Mouse (Mus musculus): Measurements from ENCODE around the gene Tsen54. TPM values are rescaled to one million over a fixed set of nuclear protein-coding genes. Genes with fewer than 3 reads are reported as not detected.

The Tsen54 gene
- total RNA-seq, 2 experiments from 2014 or later: 10.3 to 11.1 TPM

GRCm38 (mm10) chr11:115803072-115803709, 11.3 kb upstream of the Tsen54 start:
- no peak for DNase-seq

DNA sequence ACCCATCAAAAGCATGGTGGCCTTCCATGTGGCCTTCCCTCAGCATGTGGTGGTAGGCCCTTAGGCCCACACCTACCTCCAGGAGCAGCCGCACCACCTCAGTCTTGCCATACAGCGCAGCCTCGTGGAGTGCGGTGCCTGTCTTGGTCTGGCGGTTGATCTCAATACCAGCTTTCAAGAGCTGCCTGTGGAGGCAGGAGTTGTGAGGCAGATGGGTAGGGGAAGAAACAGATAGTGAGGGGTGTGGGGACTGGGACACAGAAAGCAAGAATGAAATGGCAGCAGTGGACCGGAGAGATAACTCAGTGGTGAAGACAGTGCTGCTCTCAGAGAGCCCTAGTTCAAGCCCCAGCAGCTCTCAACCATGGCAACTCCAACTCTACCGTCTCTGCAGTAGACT, 9.5 kb upstream of the Tsen54 start:
- DNase-seq: no peak

GRCm38 (mm10) chr11:115806154-115806553, 8.4 kb upstream of the Tsen54 start:
- DNase-seq: no peak

DNA sequence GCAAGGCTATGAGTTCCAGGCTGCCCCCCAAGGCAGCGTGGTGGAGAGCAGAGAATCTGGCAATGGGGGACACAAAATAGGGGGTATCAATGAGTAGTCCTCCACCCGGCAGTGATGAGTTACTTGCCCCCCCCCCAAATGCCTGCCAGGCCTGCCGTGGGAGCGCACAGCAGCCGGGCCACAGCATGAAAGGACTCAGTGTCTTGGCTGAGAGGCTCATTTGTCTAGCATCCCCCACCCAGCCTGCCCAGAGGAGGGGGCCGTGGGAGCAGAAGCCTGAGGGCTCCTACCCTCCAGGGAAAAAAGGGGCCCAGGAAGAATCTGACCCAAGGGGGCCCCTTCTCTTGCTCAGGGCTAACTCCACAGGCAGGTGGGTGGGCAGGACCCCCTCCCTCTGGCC, 7.2 kb upstream of the Tsen54 start:
- no peak for DNase-seq

DNA sequence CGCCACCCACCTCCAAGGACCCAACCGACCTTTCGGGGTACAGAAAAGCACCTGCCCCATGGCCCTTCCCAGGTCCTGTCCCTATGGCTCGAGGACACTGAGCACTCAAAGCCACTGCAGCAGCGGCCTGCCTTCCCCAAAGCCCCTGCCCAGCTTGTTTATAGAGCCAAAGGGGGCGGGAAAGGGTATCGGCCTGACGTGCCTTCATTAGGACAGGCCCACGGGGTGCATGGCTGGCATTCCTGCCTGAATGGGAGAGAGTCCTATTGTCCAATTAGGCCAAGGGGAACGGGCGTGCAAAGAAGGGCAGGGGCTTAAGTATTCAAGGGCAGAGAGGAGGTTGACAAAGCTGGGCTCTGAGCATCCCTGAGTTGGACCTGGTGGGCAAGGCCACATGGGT, 6.6 kb upstream of the Tsen54 start:
- no peak for DNase-seq

DNA sequence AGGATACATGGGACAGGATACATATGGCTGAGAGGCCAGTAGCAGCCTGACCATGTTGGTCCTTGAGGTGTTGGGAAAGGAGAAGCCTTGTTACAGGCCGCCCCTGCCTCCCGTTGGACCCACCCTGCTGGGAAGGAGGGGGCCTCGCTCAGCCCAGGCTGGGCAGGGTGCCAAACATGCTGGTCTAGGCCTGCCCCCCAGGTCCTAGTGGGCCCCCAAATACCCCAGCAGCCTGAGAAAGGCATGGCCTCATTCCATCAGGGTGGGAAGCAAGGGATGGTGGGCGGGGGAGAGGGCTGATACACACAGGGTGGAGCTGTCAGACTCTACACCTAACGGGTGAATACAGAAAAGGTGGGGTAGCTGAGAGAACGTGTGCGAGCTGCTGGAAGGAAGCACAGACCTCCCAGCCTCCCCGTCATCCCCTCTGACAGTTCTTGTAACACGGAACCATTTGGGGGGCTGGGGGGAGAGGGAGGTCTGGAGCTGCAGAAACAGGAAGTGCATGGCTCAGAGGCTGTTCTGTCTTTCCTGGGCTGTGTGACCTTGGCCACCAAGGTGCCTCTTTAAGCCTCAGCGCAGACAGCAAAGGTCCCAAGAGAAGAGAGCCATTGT, 5.7 kb upstream of the Tsen54 start:
- peak; percentile 56 for DNase-seq

GRCm38 (mm10) chr11:115809311-115809781, 5.2 kb upstream of the Tsen54 start:
- no peak for DNase-seq

DNA sequence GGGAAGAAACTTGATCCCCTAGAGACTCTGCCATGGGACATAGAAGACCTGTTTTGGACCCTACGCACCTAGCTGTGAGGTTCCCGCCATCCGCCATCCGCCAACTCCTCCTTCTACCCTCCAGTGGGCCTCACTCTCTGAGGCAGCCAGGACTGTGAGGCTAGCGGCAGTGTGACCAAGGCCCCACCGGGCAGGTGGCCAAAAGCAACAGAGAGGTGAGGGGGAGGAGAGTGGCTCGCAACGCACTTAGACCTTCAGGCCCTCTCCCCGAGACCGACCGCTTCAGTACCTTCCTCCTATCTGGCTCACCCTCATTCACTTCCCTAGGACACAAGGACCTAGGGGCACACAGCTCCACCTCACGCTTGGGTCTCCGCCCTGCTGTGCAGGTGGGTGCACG, 4.1 kb upstream of the Tsen54 start:
- no peak for DNase-seq

GRCm38 (mm10) chr11:115811381-115812093, 3.0 kb upstream of the Tsen54 start:
- no peak for DNase-seq

GRCm38 (mm10) chr11:115812095-115812494, 2.4 kb upstream of the Tsen54 start:
- DNase-seq: no peak

- DNase-seq: peak; percentile 44
These were observed 1.7 kb upstream of the Tsen54 start for GRCm38 (mm10) chr11:115812533-115813420.

DNA sequence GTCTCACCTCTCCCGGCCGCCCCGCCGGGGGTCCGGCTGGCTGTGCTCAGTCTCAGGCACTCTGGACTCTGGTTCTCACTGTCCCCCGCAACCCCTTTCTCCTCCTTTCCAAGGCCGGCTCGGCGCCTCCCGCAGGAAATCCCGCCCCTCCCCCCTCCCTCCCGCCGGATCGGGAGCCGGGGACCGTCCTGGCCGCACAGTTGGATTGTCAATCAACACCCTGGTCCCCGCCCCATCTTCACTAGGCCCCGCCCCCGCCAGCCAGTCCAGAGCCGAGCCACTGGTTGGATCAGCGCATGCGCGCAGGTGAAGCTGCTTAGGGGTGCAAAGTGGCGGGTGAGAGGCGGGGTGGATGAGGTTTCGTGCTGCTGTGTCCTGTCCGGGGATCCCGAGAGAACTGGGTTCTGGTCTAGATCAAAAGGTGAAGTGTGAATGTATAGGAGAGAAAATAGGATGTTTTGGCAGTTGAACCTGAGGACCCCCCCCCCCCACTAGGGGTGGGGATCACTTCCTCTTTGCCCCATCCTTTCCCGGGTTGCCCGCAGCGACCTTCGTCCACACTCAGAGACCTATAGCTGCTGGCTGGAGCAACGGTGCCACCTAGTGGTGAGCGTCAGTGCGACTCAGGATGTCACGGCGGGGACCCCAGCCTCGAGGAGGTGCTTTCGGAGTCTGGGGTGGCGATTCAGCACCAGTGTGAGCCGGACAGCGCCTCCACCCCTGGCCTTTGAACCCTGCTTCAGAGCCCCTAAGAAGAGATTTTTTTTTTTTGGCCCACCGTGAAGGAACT, 822 bp upstream of the Tsen54 start, which contains the start of gene Caskin2:
Gene Caskin2 (minus strand): TSS at position 133 of the 790 bp plus-strand sequence.
- peak; percentile 97 for DNase-seq

GRCm38 (mm10) chr11:115817331-115817730, 2.8 kb downstream of the Tsen54 start:
- no peak for DNase-seq

- no peak for DNase-seq
These were observed 5.5 kb downstream of the Tsen54 start for GRCm38 (mm10) chr11:115819915-115820623.

DNA sequence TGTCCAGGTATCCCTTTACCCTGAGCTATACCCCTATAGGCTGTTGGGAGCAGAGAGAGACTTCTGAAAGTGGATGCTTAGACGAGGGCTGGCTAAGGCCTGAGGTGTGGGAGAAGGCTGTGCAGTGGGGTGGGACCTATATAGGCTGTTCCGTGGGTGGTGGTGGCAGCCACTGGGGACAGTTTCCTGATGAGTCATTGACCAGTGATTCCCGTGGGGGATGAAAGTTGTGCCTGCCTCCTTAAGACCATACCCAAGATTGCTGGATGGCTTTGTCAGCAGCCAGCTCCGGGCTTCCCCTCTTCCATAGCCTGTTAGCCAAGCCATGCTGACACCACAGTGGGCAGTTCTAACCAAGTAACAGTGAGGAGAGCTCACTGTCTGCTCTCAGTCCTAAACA, 6.5 kb downstream of the Tsen54 start:
- DNase-seq: no peak

DNA sequence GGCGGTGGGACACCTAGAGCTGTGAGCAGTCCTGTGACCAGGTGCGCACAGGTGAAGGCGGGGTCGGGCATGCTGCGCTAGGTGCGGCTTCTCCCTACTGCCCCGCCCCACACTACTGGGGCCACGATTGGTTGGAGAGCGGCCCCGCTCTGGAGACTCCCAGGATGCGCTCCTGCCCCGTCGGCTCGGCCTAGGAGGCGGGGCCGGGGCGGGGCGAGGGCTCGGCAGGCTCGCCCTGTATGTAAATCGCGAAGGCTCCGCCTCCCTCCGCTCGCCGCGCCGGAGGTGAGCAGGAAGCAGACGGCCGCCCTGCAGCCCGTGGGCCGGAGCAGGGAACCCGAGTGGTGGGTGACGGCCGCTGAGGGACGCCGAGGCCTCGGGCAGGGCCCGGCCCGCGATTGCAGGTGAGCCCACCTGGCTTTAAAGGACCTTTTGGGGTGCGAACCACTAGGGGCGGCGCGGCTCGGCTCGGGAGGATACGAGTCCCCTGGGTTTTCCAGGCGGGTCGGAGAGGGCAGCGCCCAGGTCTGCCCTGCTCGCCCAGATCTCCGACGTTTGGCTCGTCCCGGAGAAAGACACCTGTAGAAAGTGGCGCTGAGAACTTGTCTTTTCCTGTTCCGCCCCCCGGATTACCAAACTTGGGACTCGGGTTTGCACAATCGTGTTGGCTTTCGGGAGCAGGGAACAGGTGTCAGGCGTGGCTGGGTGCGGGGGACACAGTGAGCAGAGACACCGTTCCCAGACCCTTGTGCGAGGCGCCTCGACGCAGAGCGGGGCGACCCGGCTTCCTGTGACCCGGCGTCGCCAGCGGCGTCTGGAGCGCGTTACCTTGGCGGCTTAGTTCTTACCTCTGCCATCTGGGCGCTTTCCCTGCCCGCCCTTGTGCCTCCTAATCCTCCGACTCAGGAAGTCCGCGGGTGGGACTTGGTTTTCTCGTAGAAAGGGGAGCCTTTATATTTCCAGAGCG, 9.5 kb downstream of the Tsen54 start, which contains the start of gene Llgl2:
Gene Llgl2 (plus strand): TSS at position 276 of the 967 bp plus-strand sequence.
- DNase-seq: peak; percentile 83

DNA sequence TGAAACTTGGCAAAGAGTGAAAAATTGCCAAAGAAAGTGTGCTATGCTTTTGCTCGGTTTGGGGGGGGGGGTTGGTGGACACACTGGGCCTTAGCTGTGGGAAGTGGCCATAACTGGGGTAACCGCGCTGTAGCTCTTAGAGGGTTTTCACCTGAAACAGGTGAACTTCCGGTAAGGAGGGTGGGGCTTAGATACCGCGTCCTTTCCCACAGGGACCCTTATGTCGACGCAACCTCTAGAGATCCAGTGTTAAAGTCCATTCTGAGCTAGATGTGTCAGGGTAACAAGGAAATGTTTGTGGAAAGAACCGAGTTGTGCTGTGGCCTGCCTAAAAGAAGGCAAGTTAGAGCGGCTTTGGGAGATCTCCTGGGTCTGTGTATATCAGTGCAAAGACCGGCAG, 10.3 kb downstream of the Tsen54 start:
- no peak for DNase-seq

DNA sequence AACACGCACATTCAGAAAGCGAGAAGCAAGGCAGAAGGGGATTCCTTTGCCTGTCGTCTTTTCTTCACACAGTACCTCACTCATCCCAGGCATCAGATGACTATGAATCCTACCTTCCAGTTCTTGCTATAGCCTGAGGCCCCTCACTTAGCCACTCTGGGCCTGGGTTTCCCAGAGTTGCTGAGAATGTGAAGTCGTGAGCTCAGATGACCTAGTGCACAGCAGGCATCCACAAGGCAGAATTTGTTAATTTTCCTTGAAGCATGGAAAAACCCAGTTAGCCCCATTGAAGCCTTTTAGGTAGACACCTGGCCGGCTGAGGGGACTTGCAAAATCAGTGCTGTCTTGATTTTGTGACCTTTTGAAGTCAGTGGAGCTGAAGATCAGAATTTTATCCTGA, 12.0 kb downstream of the Tsen54 start:
- DNase-seq: no peak

GRCm38 (mm10) chr11:115827624-115828023, 13.1 kb downstream of the Tsen54 start:
- no peak for DNase-seq

All from gastrocnemius, postnatal 10 days (tissue).